Mouse (Mus musculus) lung, postnatal 0 days (tissue): ENCODE results near the gene H2-M3.

Source experiments
- CTCF ChIP-seq: IDR thresholded peaks from 2 replicates; pipeline ENCODE4 v1.5.1; 2016; ENCODE audit warnings: antibody characterized with exemption, mild to moderate bottlenecking
- EP300 ChIP-seq: IDR thresholded peaks from 2 replicates; pipeline ENCODE4 v1.6.1; 2016; ENCODE audit warnings: antibody characterized with exemption, mild to moderate bottlenecking, control low read depth

DNA sequence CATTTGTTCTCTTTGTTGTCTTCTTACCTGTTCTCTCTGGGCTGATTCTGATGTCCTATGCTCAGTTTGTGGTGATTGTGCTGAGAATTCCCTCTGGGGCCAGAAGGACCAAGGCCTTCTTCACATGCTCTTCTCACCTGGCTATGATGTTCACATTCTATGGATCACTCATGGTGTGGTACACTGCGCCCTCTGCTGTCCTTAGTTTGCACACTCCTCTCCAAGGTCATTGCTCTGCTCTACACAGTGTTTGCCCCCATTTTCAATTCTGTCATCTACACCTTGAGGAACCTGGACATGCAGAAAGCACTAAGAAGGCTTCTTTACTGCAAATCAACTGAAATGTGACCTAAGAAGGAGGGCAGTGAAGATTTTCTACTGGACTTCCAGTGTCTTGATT is 19.5 kb upstream of the H2-M3 start:
- no peak for TF ChIP-seq EP300
- TF ChIP-seq CTCF, result peak; percentile 48
